Mouse (Mus musculus) midbrain, embryonic 13.5 days (tissue): ENCODE data around the gene Dock2. TPM values are rescaled to one million over a fixed set of nuclear protein-coding genes. Genes with fewer than 3 reads are reported as not detected.

Experiments used
- ATAC-seq: fragments of 200-750 bp; cut with Nextera tagmentation; 2 replicates; pipeline ENCODE4 v1.8.0; 2017; ENCODE audit warnings: mild to moderate bottlenecking, moderate TSS enrichment, moderate library complexity
- H3K27ac ChIP-seq: fragments of 300-500 bp; sonication (generic); 2 replicates; pipeline ENCODE4 v1.5.1; 2015; ENCODE audit warnings: inconsistent platforms, mild to moderate bottlenecking, moderate library complexity
- H3K27me3 ChIP-seq: fragments of 300-500 bp; sonication (generic); 2 replicates; pipeline ENCODE4 v1.6.1; 2015; ENCODE audit warnings: mild to moderate bottlenecking, inconsistent platforms
- H3K36me3 ChIP-seq: fragments of 300-500 bp; sonication (generic); 2 replicates; pipeline ENCODE4 v1.6.1; 2015; ENCODE audit warnings: mild to moderate bottlenecking, inconsistent platforms
- H3K4me1 ChIP-seq: fragments of 300-500 bp; sonication (generic); replicated peaks from 2 replicates; pipeline ENCODE4 v1.6.1; 2015; ENCODE audit warnings: inconsistent platforms
- H3K4me2 ChIP-seq: fragments of 300-500 bp; sonication (generic); replicated peaks from 2 replicates; pipeline ENCODE4 v1.6.1; 2015; ENCODE audit warnings: moderate library complexity, mild to moderate bottlenecking, inconsistent platforms
- H3K4me3 ChIP-seq: fragments of 300-500 bp; sonication (generic); replicated peaks from 2 replicates; pipeline ENCODE4 v1.5.1; 2015; ENCODE audit warnings: mild to moderate bottlenecking, inconsistent platforms
- H3K9ac ChIP-seq: fragments of 300-500 bp; sonication (generic); replicated peaks from 2 replicates; pipeline ENCODE4 v1.6.1; 2015; ENCODE audit warnings: mild to moderate bottlenecking, inconsistent platforms
- H3K9me3 ChIP-seq: fragments of 300-500 bp; sonication (generic); 2 replicates; pipeline ENCODE4 v1.6.1; 2016; ENCODE audit warnings: mild to moderate bottlenecking, inconsistent platforms
- WGBS: fragments of 180-500 bp; shearing (Covaris S2); methylation state at CpG from one replicate; pipeline ENCODE4 v1.1.7; 2015; 5-methylcytosine and 5-hydroxymethylcytosine counted together
- polyA plus RNA-seq: library from polyadenylated mRNA; unstranded; fragments of >200 nt; fragmentation: Nextera tagmentation; extraction: Ambion mirVana; gene quantifications from 2 replicates; pipeline ENCODE4 v1.2.1, GENCODE M21; 2015

The Dock2 gene
- polyA plus RNA-seq, 1 experiment from 2014 or later = 0.63 TPM

GRCm38 (mm10) chr11:34763739-34764361 lies 19.8 kb downstream of the Dock2 start:
- no peaks in the 10 kb centered on the region for H3K27me3 ChIP-seq
- H3K27ac ChIP-seq = no peak overlapping the region
- H3K4me2 ChIP-seq = no peak overlapping the region
- H3K4me1 ChIP-seq = no peaks in the 10 kb centered on the region
- no peak overlapping the region for H3K9ac ChIP-seq
- ATAC-seq = no peak
- 90% methylated on average over 5 of the region's 5 CpGs for WGBS
- peaks cover 5% of the 10 kb centered on the region; the same call in 1 of the 2 replicates for H3K9me3 ChIP-seq
- no peaks in the 10 kb centered on the region for H3K36me3 ChIP-seq
- no peak overlapping the region for H3K4me3 ChIP-seq

GRCm38 (mm10) chr11:34762570-34763127 lies 21.0 kb downstream of the Dock2 start:
- Histone ChIP-seq H3K9me3 (peaks cover 5% of the 10 kb centered on the region; the same call in 1 of the 2 replicates), H3K9ac (no peak overlapping the region), H3K27me3 (no peaks in the 10 kb centered on the region), H3K36me3 (no peaks in the 10 kb centered on the region), H3K4me2 (no peak overlapping the region), H3K4me1 (no peaks in the 10 kb centered on the region), H3K4me3 (no peak overlapping the region), H3K27ac (no peak overlapping the region)
- no peak for ATAC-seq
- WGBS = 93% methylated on average over 5 of the region's 5 CpGs

- Histone ChIP-seq H3K27me3 (no peaks in the 10 kb centered on the region), H3K27ac (no peak overlapping the region), H3K9ac (no peak overlapping the region), H3K9me3 (peaks cover 5% of the 10 kb centered on the region; the same call in 1 of the 2 replicates), H3K4me1 (no peaks in the 10 kb centered on the region), H3K4me2 (no peak overlapping the region), H3K4me3 (no peak overlapping the region), H3K36me3 (no peaks in the 10 kb centered on the region)
- WGBS = 89% methylated on average over 6 of the region's 6 CpGs
- ATAC-seq = no peak
Observed at GRCm38 (mm10) chr11:34762125-34762524, 21.6 kb downstream of the Dock2 start.

DNA sequence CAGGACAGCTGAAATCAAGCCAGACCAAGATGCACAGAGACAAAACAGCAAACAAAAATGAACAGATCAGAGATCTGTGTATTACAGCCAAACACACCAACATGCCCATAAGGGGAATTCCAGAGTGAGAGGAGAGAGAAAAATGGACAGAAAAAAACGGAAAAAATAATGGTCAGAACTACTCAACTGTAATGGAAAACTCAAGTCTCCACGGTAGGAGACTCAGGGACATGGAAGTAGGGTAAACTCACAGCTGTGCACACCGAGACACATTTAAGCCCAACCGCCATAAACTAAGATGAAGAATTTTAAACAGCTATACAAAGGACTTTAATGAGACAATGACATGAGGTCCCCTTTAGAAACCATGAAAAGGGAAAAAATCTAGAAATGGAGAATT lies 24.1 kb downstream of the Dock2 start:
- H3K4me3 ChIP-seq = no peak overlapping the region
- no peak overlapping the region for H3K9ac ChIP-seq
- no peaks in the 10 kb centered on the region for H3K36me3 ChIP-seq
- no peak overlapping the region for H3K4me2 ChIP-seq
- H3K27me3 ChIP-seq = no peaks in the 10 kb centered on the region
- H3K27ac ChIP-seq = no peak overlapping the region
- no peaks in the 10 kb centered on the region for H3K4me1 ChIP-seq
- H3K9me3 ChIP-seq = no peaks in the 10 kb centered on the region
- no peak for ATAC-seq
- WGBS = 80% methylated on average over 4 of the region's 4 CpGs

GRCm38 (mm10) chr11:34741081-34741480 lies 42.6 kb downstream of the Dock2 start:
- no peak for ATAC-seq
- Histone ChIP-seq H3K4me2 (no peak overlapping the region), H3K9ac (no peak overlapping the region), H3K27ac (no peak overlapping the region), H3K27me3 (no peaks in the 10 kb centered on the region), H3K4me3 (no peak overlapping the region), H3K36me3 (no peaks in the 10 kb centered on the region), H3K4me1 (peaks cover 5% of the 10 kb centered on the region; the same call in 1 of the 2 replicates), H3K9me3 (no peaks in the 10 kb centered on the region)
- WGBS = 32% methylated on average over 1 of the region's 1 CpGs

DNA sequence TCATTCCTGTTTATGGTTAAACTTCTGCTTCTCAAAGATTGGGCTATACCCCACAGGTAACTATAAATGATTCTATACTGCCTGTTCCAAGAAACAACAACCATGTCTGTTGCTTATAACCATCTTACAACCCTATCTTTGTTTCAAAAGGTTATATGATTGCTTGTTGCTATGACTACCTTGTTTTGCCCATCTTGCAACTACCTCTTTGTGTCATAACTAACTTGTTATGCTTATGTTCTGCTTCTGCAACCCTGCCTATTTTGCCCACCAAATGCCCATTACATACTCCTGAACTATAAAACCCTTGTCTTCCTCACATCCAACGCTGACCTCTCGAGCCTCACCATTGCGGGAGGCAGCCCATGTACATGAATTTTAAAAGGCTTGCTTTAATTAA lies 43.9 kb downstream of the Dock2 start:
- WGBS = 91% methylated on average over 3 of the region's 3 CpGs
- no peak overlapping the region for H3K27ac ChIP-seq

GRCm38 (mm10) chr11:34738945-34739344 lies 44.7 kb downstream of the Dock2 start:
- Histone ChIP-seq H3K36me3 (no peaks in the 10 kb centered on the region), H3K9ac (no peak overlapping the region), H3K27ac (no peak overlapping the region), H3K27me3 (no peaks in the 10 kb centered on the region), H3K4me2 (no peak overlapping the region), H3K9me3 (no peaks in the 10 kb centered on the region), H3K4me3 (no peak overlapping the region), H3K4me1 (peaks cover 5% of the 10 kb centered on the region; the same call in 1 of the 2 replicates)
- peak; percentile 62 for ATAC-seq
- 0% methylated on average over 1 of the region's 1 CpGs for WGBS

More for the DNA sequence above, 43.9 kb downstream of the Dock2 start:
- no peak for ATAC-seq
- Histone ChIP-seq H3K4me1 (peaks cover 5% of the 10 kb centered on the region; the same call in 1 of the 2 replicates), H3K27me3 (no peaks in the 10 kb centered on the region), H3K4me3 (no peak overlapping the region), H3K9ac (no peak overlapping the region), H3K4me2 (no peak overlapping the region), H3K36me3 (no peaks in the 10 kb centered on the region), H3K9me3 (no peaks in the 10 kb centered on the region)

DNA sequence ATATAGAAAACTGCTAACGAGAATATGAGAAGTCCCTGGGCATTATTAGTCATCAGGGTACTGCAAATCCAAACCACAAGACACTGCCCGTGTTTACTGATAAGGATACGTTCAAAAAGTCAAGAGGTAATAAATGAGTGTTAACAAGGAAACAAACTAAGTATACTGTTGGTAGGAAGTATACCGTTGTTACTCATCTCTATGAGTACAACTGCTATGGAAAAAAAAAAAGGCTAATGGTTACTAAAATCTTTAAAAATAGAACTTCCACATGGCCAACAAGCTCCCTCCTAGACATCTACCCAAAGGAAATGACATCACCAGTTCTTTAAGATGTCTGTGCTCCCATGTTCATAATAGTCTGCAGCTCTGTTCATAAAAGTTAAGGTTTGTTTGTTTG lies 46.5 kb downstream of the Dock2 start:
- Histone ChIP-seq H3K4me2 (no peak overlapping the region), H3K36me3 (no peaks in the 10 kb centered on the region), H3K27me3 (0 out of 2 replicates have a peak, but pooled peaks cover 3% of the 10 kb centered on the region), H3K9ac (no peak overlapping the region), H3K4me1 (peaks cover 5% of the 10 kb centered on the region; the same call in 1 of the 2 replicates), H3K27ac (no peak overlapping the region), H3K9me3 (no peaks in the 10 kb centered on the region), H3K4me3 (no peak overlapping the region)
- 95% methylated on average over 4 of the region's 4 CpGs for WGBS
- ATAC-seq = no peak

DNA sequence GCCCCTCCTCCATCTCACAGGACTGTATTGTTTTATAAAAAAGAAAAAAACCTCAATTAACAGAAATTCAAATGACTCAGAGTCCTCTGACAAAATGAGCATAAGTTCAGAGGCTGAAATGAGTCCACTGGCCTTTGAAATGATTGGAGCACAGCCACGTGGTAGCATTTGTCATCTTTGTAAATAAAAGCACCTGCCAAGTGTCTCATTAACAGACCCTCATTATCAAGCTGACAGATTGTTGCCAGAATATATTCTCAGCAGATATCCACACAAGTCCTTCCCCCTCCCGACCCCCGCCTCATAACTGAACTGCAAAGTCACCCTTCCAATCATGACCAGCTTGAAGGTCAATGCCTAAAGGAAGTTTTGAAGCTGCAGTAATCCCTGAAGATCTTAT lies 49.7 kb downstream of the Dock2 start:
- Histone ChIP-seq H3K4me3 (no peak overlapping the region), H3K27ac (no peak overlapping the region), H3K27me3 (0 out of 2 replicates have a peak, but pooled peaks cover 3% of the 10 kb centered on the region), H3K4me1 (peaks cover 3% of the 10 kb centered on the region; the same call in 1 of the 2 replicates), H3K4me2 (no peak overlapping the region), H3K36me3 (no peaks in the 10 kb centered on the region), H3K9me3 (no peaks in the 10 kb centered on the region), H3K9ac (no peak overlapping the region)
- WGBS = 70% methylated on average over 3 of the region's 3 CpGs
- ATAC-seq = no peak

DNA sequence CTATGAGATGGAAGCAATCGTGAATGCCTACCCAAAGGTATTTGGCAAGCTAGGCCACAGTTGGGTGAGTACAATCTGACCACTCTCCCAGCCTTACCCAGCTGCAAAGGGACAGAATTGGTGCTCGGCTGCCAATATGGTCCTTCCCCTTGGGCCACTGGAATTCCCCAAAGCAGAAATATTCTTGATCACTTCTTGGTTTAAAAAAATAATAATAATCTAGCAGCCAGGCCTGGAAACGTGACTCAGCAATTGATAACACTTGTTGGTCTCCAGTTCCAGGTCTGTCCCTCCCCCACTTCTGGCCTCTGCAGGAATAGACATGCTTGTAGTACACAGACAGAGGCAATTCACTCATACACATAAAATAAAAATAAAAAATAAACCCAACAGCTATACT lies 56.2 kb downstream of the Dock2 start:
- Histone ChIP-seq H3K36me3 (no peaks in the 10 kb centered on the region), H3K27ac (no peak overlapping the region), H3K27me3 (no peaks in the 10 kb centered on the region), H3K9me3 (no peaks in the 10 kb centered on the region), H3K4me3 (no peak overlapping the region), H3K4me2 (no peak overlapping the region), H3K4me1 (no peaks in the 10 kb centered on the region), H3K9ac (no peak overlapping the region)
- 89% methylated on average over 3 of the region's 3 CpGs for WGBS
- no peak for ATAC-seq

- no peak overlapping the region for H3K4me3 ChIP-seq
- H3K36me3 ChIP-seq = no peaks in the 10 kb centered on the region
- no peaks in the 10 kb centered on the region for H3K4me1 ChIP-seq
- no peak overlapping the region for H3K4me2 ChIP-seq
- H3K9ac ChIP-seq = no peak overlapping the region
- WGBS = 86% methylated on average over 9 of the region's 9 CpGs
- H3K27me3 ChIP-seq = no peaks in the 10 kb centered on the region
- no peaks in the 10 kb centered on the region for H3K9me3 ChIP-seq
- no peak overlapping the region for H3K27ac ChIP-seq
- ATAC-seq = no peak
Observed at GRCm38 (mm10) chr11:34726699-34727347, 56.9 kb downstream of the Dock2 start.

DNA sequence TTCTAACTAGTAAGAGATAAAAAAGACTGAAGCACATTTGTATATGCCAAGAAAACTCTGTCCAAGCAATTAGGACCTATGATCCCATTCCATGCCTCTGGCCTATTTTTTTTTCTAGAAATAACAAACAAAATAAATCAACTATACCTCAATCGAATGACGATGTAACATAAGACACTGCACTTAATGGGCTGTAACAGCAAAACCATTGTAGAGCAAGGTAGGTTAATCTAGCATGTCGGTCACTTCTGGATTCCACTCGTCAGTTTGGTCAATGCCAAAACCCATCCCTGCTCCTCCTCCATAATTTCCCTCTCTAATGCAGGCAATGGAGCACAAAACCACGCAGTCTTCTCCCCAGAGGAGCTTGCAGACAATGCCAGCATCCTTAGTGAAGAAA lies 70.3 kb downstream of the Dock2 start:
- H3K4me3 ChIP-seq = no peak overlapping the region
- H3K4me2 ChIP-seq = no peak overlapping the region
- H3K4me1 ChIP-seq = no peaks in the 10 kb centered on the region
- no peak overlapping the region for H3K9ac ChIP-seq
- H3K27ac ChIP-seq = no peak overlapping the region
- no peaks in the 10 kb centered on the region for H3K36me3 ChIP-seq
- no peak for ATAC-seq
- no peaks in the 10 kb centered on the region for H3K9me3 ChIP-seq
- WGBS = 72% methylated on average over 5 of the region's 5 CpGs
- no peaks in the 10 kb centered on the region for H3K27me3 ChIP-seq
